Mouse (Mus musculus): ENCODE measurements around the gene Ctnnb1. TPM values are rescaled to one million over a fixed set of nuclear protein-coding genes. Genes with fewer than 3 reads are reported as not detected.
"Not testable (repeated sequence)": the region's sequence is repeated elsewhere in the genome, so short reads cannot be mapped to it uniquely, and the experiment has no call there.

Ctnnb1 gene
- total RNA-seq (2014; fragmentation: Nextera tagmentation) (263 and 299 TPM in 2 replicates), total RNA-seq (2017) (436 and 469 TPM in 2 replicates)

- no peak for ATAC-seq (replicated peaks; ENCODE audit: poor library complexity, severe bottlenecking)
Observed at GRCm38 (mm10) chr9:120929081-120929480, at the start of gene Ctnnb1. Gene Ctnnb1 (plus strand): TSS chr9:120929216.

GRCm38 (mm10) chr9:120880286-120880685 is 48.7 kb upstream of the Ctnnb1 start:
- no peak for ATAC-seq (replicated peaks; ENCODE audit: poor library complexity, severe bottlenecking)

DNA sequence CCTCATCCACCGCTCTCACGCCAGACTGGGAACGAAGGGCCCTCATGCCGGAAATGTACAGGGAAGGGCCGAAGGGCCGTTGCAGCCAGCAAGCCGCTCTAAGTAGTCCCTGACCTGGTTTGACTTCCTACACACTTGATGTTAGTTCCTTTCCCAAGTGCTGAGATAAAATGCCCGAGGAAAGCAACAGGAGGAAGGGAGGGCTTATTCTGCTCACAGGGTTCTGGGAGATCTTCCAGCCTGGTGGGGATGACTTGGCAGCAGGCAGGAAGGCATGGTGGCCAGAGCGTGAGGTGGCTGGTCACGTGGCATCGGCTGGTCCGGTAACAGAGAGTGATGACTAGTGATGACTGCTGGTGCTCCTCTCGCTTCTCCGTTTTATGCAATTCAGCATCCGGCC is 47.9 kb upstream of the Ctnnb1 start:
- ATAC-seq (replicated peaks; ENCODE audit: poor library complexity, severe bottlenecking) = no peak

DNA sequence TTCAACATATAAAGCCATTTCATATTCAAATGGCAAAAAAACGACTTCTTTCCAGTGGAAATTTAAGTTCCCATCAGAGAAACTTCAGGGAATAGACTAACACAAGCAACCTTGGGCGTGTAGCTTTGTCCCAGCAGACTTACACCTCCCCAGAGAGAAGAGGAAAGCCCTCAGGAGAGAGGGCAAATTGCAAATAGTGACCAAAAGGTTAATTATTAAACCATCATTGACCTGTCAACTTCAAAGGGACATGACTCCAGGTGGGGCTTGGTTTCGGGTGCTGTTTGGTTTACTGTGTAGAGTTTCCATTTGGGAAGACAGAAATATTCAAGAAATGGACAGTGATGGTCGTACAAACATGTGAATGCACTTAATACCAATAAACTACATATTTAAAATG is 47.2 kb upstream of the Ctnnb1 start:
- no peak for ATAC-seq (replicated peaks; ENCODE audit: poor library complexity, severe bottlenecking)

DNA sequence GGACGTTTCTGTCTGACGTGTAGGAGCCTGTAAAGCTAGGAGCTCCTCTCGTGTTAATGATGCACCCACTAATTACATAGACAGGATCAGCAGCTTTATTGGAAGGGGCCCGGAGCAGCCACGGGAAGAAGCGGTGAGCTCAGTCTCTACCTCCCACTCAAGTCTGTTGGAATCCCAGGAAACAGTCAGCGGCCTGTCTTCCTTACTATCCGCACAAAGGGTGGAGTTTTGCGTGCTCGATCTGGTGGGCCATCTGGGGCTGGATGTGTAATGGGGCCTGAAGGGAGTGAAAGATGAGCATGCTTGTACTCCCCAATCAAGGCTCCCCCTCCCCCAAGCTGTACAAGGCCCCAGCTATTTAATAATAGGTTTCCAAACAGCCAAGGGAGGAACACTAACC is 44.3 kb upstream of the Ctnnb1 start:
- no peak for ATAC-seq (replicated peaks; ENCODE audit: poor library complexity, severe bottlenecking)

- ATAC-seq (replicated peaks; ENCODE audit: poor library complexity, severe bottlenecking) = no peak
Observed at GRCm38 (mm10) chr9:120887631-120888030, 41.4 kb upstream of the Ctnnb1 start.

DNA sequence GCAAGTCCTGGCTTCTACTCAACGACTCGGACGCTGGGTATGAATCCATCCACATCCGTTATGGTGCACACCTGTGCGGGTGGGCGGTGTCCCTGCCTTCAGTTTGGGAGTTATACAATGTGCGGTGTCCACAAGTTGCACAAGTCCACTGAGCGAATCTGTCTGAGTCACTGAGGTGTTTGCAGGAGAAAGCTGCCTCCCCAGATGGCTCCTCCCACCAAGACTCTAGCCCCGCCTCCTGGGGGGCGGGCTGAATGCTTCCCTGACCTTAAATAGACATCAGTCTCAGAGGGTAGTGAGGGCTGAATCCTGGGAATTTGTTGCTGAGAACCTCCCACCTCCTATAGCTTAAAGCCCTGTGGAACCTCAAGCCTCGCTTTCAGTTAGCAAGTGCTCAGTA is 35.6 kb upstream of the Ctnnb1 start:
- ATAC-seq (replicated peaks; ENCODE audit: poor library complexity, severe bottlenecking) = peak; percentile 17; the same call in 1 of the 2 replicates

- no peak for ATAC-seq (replicated peaks; ENCODE audit: poor library complexity, severe bottlenecking)
Observed at GRCm38 (mm10) chr9:120893971-120894370, 35.0 kb upstream of the Ctnnb1 start.

DNA sequence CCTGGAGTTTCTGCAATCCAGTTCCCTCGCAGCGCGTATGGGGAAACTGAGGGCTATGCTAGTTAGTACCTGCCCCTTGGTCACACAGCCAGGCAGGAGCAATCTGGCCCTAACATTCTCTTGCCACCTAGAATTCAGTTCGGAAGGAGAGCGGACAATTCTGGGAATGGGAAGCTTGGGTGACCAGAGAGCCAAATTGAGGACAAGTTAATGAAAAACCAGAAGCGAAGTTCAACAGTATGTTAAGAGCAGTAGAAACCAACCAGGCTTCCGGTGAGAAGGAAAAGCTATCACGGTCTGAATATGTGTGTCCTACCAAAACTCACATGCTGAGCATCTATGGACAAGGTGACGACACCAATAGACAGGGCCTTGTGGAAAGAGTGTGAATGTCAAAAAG is 34.6 kb upstream of the Ctnnb1 start:
- ATAC-seq (replicated peaks; ENCODE audit: poor library complexity, severe bottlenecking) = no peak

- ATAC-seq (replicated peaks; ENCODE audit: poor library complexity, severe bottlenecking) = no peak
Observed at GRCm38 (mm10) chr9:120896502-120896901, 32.5 kb upstream of the Ctnnb1 start.

DNA sequence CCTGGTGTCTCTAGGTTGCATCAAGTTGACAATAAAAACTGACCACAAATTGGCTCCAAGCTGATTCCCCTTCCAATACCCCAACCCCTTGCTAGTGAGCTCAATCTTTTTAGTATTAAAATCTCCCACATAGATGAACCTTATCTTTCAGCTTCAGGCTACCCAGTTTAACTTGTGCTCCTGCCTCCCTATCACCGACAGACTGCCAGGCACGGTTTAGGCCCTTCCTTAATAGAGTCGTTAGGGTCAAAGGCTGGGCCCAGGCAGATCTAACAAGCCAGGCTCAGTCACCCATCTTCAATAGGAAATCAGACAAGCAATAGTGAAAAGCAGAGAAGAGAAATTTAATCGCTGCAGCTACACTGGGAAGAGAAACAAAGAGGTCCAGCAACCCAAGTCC is 31.7 kb upstream of the Ctnnb1 start:
- ATAC-seq (replicated peaks; ENCODE audit: poor library complexity, severe bottlenecking) = no peak

DNA sequence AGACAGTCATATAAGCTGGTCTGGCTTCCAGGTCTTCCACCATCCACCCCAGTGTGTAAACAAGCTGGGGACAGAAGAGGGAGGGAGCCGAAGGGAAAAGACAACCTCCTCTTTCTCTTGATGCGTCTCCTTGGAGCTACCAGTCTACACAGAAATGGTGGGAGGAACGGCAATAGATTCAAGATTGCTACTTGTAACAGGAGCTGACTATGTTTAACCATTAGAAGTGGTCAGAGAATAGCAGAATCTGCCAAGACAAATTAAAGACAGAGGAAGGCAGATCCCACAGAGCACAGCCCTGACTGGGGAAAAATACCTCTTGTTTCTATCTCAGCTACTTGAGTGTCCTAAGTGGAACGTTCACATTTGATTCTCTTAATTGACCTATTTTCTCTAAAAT is 29.2 kb upstream of the Ctnnb1 start:
- ATAC-seq (replicated peaks; ENCODE audit: poor library complexity, severe bottlenecking) = no peak

DNA sequence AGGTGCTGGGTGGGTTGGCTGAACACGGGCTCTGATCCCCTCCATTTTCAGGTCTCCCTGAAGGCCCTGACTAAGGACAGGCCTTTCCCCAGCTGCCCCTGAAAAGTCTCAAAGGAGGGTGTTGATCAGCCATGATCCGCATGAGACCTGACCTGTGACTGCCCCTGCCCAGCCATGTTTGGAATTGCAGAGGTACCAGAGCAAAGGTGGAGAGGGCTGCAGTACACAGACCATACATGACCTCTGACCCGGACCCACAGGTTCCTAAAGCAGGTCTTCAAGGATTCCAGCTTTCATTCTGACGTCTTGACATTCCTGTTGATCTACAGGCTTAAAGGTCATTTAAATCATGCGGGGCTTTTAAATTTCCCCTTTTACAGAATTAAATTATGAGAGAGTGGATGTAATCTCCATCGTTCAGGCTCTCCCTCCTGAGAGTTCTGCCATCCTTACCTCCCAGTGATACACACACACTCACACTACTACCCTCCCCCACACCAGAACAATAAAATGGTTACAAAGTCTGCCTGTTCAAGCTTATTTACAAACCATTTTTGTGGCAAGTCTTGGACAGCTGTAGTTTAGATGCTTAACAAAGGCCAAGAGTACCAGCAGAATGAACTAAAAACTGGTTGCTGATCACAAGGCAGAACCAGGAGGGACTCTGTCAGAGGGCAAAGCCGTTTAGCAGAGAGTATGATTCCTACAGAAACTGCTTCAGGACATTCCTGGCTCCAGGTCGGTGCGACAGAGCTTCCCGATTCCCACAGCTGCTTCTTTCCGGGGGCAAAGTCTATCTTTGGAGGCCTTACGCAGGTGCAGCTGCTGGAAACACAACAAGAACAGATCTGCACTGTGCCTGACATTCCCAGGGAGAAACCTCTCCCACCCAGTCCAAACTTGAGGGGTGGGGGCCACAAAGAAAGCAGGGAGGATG is 28.4 kb upstream of the Ctnnb1 start:
- ATAC-seq (replicated peaks; ENCODE audit: poor library complexity, severe bottlenecking) = no peak

DNA sequence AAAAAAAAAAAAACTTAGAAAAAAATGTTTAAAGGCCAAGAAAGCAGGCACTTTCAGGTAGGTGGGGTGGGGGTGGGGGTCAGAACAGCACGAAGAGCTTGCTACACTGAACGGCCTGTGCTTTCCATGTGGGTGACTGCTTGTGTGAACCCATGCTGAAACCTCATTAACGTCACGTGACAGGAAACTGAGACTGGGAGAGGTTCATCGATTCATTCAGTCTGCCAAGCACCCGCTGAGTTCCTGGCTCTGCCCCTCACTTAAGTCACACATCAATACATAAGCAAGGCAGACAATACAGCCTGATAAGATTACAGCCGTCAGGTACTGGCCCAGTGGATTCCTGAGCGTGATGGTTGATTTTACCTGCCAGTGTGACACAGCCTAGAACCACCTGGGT is 26.5 kb upstream of the Ctnnb1 start:
- ATAC-seq (replicated peaks; ENCODE audit: poor library complexity, severe bottlenecking) = no peak

DNA sequence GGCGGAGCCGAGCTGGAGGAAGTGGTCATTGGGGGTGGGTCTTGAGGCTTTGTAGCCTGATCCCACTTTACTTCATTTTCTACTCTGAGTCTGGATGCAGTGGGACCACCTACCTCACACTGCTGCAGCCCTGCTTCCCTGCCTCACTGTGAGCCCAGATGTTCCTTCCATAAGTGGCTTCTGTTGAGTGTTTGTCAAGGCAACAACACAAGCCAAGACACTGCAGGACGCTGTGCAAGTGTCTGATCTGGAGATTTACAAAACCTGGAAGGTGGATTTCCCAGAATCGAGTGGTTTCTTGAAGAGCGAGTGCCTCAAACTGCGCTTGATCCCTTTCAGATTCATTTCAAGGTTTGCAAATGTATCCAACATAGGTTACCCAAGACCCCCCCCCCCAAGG is 20.6 kb upstream of the Ctnnb1 start:
- ATAC-seq (replicated peaks; ENCODE audit: poor library complexity, severe bottlenecking) = no peak

DNA sequence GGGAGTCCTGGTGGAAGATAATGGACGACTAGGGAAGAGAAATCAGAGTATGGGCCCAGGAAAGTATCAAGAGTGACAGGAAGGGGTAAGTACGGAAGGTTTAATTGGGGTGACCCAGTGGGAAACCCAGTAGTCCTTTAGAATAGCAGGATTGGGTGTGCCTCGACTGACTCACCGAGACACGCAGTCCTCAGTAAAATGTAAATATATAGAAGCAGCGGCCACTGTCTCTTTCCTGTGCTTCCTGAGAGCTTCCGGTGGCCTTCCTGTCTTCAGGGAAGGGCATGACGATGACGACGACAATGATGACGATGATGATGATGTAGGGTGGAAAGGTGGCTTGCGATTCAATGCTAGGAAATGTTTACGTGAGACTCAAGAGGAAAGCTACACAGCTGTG is 15.9 kb upstream of the Ctnnb1 start:
- ATAC-seq (replicated peaks; ENCODE audit: poor library complexity, severe bottlenecking) = no peak

DNA sequence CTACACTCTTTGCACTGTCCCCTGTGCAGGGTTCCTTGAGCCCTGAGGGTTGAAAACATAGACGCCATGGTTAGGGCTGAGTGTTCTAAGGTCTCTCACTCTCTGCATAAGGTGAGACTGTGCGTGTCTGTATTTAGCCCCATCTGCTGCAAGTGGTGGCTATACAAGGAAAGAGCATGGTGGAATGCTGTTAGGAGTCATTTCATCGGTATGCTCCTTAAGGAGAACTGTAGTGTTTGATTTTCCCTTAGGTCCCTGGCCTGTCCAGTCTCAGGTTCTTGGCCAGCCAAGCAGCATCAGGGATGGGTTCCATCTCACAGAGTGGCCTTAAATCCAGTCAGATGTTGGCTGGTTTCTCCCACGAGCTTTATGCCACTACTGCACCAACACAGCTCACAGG is 14.6 kb upstream of the Ctnnb1 start:
- no peak for ATAC-seq (replicated peaks; ENCODE audit: poor library complexity, severe bottlenecking)

GRCm38 (mm10) chr9:120914877-120915459 is 14.0 kb upstream of the Ctnnb1 start:
- peak; percentile 100 for ATAC-seq (replicated peaks; ENCODE audit: poor library complexity, severe bottlenecking)

- not testable (repeated sequence) for ATAC-seq (replicated peaks; ENCODE audit: poor library complexity, severe bottlenecking)
Observed at GRCm38 (mm10) chr9:120917619-120918018, 11.4 kb upstream of the Ctnnb1 start.

DNA sequence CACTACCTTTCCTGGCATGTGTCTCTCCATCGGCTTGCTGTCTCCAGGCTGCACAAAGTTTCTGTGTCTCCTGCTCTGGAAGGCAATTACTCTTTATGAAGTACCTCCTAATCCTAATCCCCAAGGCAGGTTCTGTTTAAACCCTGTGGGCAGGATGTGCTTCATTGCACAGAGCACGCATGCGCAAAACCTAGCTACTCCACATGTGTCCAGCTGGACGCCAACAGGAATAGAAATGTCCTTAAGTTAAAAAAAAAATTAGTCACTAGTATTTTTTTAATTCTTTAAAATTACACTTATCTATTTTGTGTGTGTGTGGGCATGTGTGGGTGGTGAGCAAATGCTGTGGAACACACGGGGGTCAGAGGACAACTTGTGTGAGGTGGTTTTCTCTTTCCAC is 10.8 kb upstream of the Ctnnb1 start:
- ATAC-seq (replicated peaks; ENCODE audit: poor library complexity, severe bottlenecking) = no peak

DNA sequence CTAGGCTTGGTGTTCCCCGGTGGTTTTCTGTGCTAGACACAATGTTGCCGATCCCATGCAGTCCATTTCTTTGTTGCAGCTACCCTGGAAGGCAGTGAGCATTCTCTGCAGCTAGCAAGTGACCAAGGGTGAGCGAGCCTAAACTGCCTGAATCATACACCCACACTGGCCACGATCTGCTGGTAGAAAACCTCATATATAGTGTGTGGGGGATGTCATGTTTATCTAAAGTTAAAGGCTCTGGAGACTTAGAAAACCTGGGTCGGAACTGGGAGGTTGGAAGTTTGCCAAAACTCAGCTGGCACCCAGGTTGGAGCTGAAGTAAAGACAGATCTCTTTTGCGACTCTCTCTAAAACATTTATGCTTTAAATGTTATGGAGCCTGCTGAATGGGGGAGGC is 10.4 kb upstream of the Ctnnb1 start:
- ATAC-seq (replicated peaks; ENCODE audit: poor library complexity, severe bottlenecking) = no peak

DNA sequence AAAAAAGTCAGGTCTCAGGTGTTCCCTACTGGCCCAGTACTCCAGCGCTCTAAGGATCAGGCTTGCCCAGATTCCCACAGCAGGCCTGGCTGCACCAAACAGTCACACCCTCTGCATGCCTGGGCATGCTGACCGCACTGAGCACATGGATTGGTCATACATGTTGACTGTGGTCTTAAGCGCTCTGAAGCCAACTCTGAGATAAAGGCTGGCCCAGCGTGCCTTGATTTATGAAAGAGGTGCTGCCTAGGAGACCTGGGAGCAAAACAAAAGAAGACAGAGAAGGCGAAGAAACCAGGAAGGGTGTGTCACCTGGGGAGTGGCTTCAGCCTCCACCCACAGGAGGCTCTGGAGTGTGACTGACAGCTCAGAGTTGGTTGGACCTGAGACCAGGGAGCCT is 9.9 kb upstream of the Ctnnb1 start:
- no peak for ATAC-seq (replicated peaks; ENCODE audit: poor library complexity, severe bottlenecking)
